ENCODE assay signal across 15 mouse cellular contexts in genomic region chr16:90138151-90138550, GRCm38 (mm10). TPM values are rescaled to one million over a fixed set of nuclear protein-coding genes. Genes with fewer than 3 reads are reported as not detected.
DNase-seq lines count a peak whose midpoint lies in the region; ATAC-seq and TF ChIP-seq lines count a peak whose summit lies in the region.
"Had no signal": no experiment of that assay in that cellular context is flagged by ENCODE, and none has a peak within 500 bp of the region (broad histone marks: within the 10 kb centered on the region; RNA-seq: fewer than 3 reads in every experiment).

No protein-coding gene starts in this region.

- H3K4me3 ChIP-seq in heart, embryonic 13.5 days, result no peak overlapping the region
- no peak overlapping the region for H3K4me3 ChIP-seq in testis, adult 2 months (ENCODE audit: control insufficient read depth, low read depth, low read length)
- H3K4me3 ChIP-seq: neural tube, embryonic 15.5 days had no signal

- 0 out of 2 replicates have a peak overlapping the region, but pooled peaks have one; percentile 13 for H3K9ac ChIP-seq in heart, embryonic 13.5 days
- H3K9ac ChIP-seq: neural tube, embryonic 15.5 days had no signal

- no peak overlapping the region for H3K4me2 ChIP-seq in heart, embryonic 13.5 days
- H3K4me2 ChIP-seq: neural tube, embryonic 15.5 days had no signal

- no peaks in the 10 kb centered on the region for H3K9me3 ChIP-seq in heart, embryonic 13.5 days
- H3K9me3 ChIP-seq: neural tube, embryonic 15.5 days had no signal

- H3K36me3 ChIP-seq in heart, embryonic 13.5 days, result no peaks in the 10 kb centered on the region
- H3K36me3 ChIP-seq in testis, adult 2 months (ENCODE audit: control insufficient read depth, insufficient read depth, low read length), result no peaks in the 10 kb centered on the region
- H3K36me3 ChIP-seq: G1E had no signal

- DNase-seq in heart, postnatal 25 days (ENCODE audit: low spot score), result no peak
- DNase-seq in testis, postnatal 14 days (ENCODE audit: low spot score), result no peak
- no peak for DNase-seq in embryo, embryonic 11 days
- no peak for DNase-seq in left cerebral cortex, adult 18-20 months (ENCODE audit: low spot score in 2 of 2)
- DNase-seq in adrenal gland, adult (ENCODE audit: inconsistent age in 2 of 2, low spot score in 1 of 2), result no peak
- DNase-seq: cerebellum, adult 18-20 months; kidney, postnatal 25 days; layer of hippocampus, postnatal 36 days; right cerebral cortex, postnatal 14 days had no signal

- ATAC-seq in heart, embryonic 13.5 days (ENCODE audit: extremely low read depth, insufficient number of reproducible peaks, low FRiP score, low TSS enrichment), result no peak
- peak; percentile 38 for ATAC-seq in megakaryocyte progenitor cell, adult 5-6 weeks (replicated peaks; ENCODE audit: poor library complexity)

- TF ChIP-seq CTCF in testis, adult 2 months (IDR thresholded peaks at IDR 0.05; ENCODE audit: control insufficient read depth, insufficient read depth, insufficient replicate concordance, low read depth, low read length), result no peak

- intact Hi-C loops in heart, postnatal 25 days (cut with DNase I), result no loop called here

- 60% methylated on average over 12 of the region's 12 CpGs for WGBS in heart, embryonic 13.5 days

- no peak for TF ChIP-seq POLR2A in testis, adult 2 months (IDR thresholded peaks at IDR 0.05; ENCODE audit: control insufficient read depth, low read depth, low read length)

- H3K4me1 ChIP-seq in heart, embryonic 13.5 days, result peaks cover 20% of the 10 kb centered on the region
- H3K4me1 ChIP-seq in testis, adult 2 months (ENCODE audit: control insufficient read depth, insufficient read depth, low read length), result peaks cover 10% of the 10 kb centered on the region

- no peak overlapping the region for H3K27ac ChIP-seq in heart, embryonic 13.5 days (replicated peaks)
- H3K27ac ChIP-seq in testis, adult 2 months (ENCODE audit: control insufficient read depth, insufficient read depth, low read depth, low read length), result peak overlapping the region; percentile 24; the same call in 1 of the 2 replicates
- H3K27ac ChIP-seq: macrophage; neural tube, embryonic 15.5 days had no signal

- no peaks in the 10 kb centered on the region for H3K27me3 ChIP-seq in heart, embryonic 13.5 days (replicated peaks)
- H3K27me3 ChIP-seq in testis, adult 2 months (ENCODE audit: control insufficient read depth, insufficient read depth, low read length), result no peaks in the 10 kb centered on the region
- H3K27me3 ChIP-seq: neural tube, embryonic 15.5 days had no signal

RNA-seq across cellular contexts. Expression of gene Tiam1, which starts 5.4 kb away (rescaled TPM):
- 8.8 and 10.7 TPM in 2 replicates for polyA plus RNA-seq in heart, embryonic 13.5 days (2015; fragmentation: Nextera tagmentation; extraction: Ambion mirVana)
- total RNA-seq in heart, postnatal 25 days (2021), result 1 to 10 TPM; 6.7 to 7.8 TPM
- 6.6 and 9.6 TPM in 2 replicates for polyA plus RNA-seq in testis, adult 2 months (2012; rRNA removed)
- total RNA-seq in megakaryocyte progenitor cell, adult 5-6 weeks (2015), result 60.8 and 67.9 TPM in 2 replicates
- total RNA-seq in megakaryocyte progenitor cell, adult 5-6 weeks (2017), result 52.8 and 58.4 TPM in 2 replicates
- 100 to 1,000 TPM; 113 to 114 TPM for total RNA-seq in left cerebral cortex, adult 18-20 months (2021)

Comparison
In these comparisons a context has a peak if more than half of its experiments do, and no peak if none do; other contexts are left out.
1. RNA of gene Tiam1, which starts 5.4 kb away (total RNA-seq): 113 to 114 TPM in left cerebral cortex, adult 18-20 months and 52.8 to 67.9 TPM in megakaryocyte progenitor cell, adult 5-6 weeks; 6.7 to 7.8 TPM in heart, postnatal 25 days; every median in the first group is over 4 times any median in the second.